ENCODE assay signal across 23 mouse cellular contexts in genomic region chr7:37962326-37962725, GRCm38 (mm10).
"Had no signal": no experiment of that assay in that cellular context is flagged by ENCODE, and none has a peak within 500 bp of the region (broad histone marks: within the 10 kb centered on the region; RNA-seq: fewer than 3 reads in every experiment).

No protein-coding gene starts in this region.

- H3K27me3 ChIP-seq: limb, embryonic 12.5 days; limb, embryonic 15.5 days; midbrain, embryonic 12.5 days; midbrain, embryonic 15.5 days; neural tube, embryonic 12.5 days; neural tube, embryonic 15.5 days; stomach, embryonic 15.5 days had no signal

- H3K9me3 ChIP-seq: limb, embryonic 12.5 days; limb, embryonic 15.5 days; midbrain, embryonic 15.5 days; neural tube, embryonic 12.5 days; neural tube, embryonic 15.5 days; stomach, embryonic 15.5 days had no signal

- H3K9ac ChIP-seq: limb, embryonic 12.5 days; limb, embryonic 15.5 days; liver, embryonic 14.5 days; liver, postnatal 0 days; lung, embryonic 14.5 days; midbrain, embryonic 12.5 days; midbrain, embryonic 15.5 days; neural tube, embryonic 12.5 days; neural tube, embryonic 15.5 days; stomach, embryonic 15.5 days had no signal

- H3K4me1 ChIP-seq: limb, embryonic 12.5 days; limb, embryonic 15.5 days; midbrain, embryonic 12.5 days; midbrain, embryonic 15.5 days; neural tube, embryonic 12.5 days; neural tube, embryonic 15.5 days; stomach, embryonic 15.5 days had no signal

- H3K4me3 ChIP-seq: limb, embryonic 12.5 days; limb, embryonic 15.5 days; midbrain, embryonic 12.5 days; midbrain, embryonic 15.5 days; neural tube, embryonic 12.5 days; neural tube, embryonic 15.5 days; stomach, embryonic 15.5 days had no signal

- H3K4me2 ChIP-seq: limb, embryonic 12.5 days; limb, embryonic 15.5 days; liver, embryonic 11.5 days; lung, embryonic 14.5 days; midbrain, embryonic 12.5 days; midbrain, embryonic 15.5 days; neural tube, embryonic 12.5 days; neural tube, embryonic 15.5 days; stomach, embryonic 15.5 days had no signal

- DNase-seq: left cerebral cortex, postnatal 4 days; liver, postnatal 0 days; lung, embryonic 14.5 days; right cerebral cortex, adult 18-20 months; right cerebral cortex, postnatal 14 days; right cerebral cortex, postnatal 4 days; spleen, adult 18-20 months; thymus, adult 2 months; thymus, postnatal 14 days; thymus, postnatal 4 days had no signal

- ATAC-seq: hindbrain, postnatal 0 days; inflammation-experienced regulatory T-cells, adult 6 months; liver, postnatal 0 days; lung, postnatal 0 days; midbrain, embryonic 15.5 days had no signal

- H3K27ac ChIP-seq: hindbrain, postnatal 0 days; limb, embryonic 12.5 days; limb, embryonic 15.5 days; liver, embryonic 14.5 days; macrophage; midbrain, embryonic 12.5 days; midbrain, embryonic 15.5 days; neural tube, embryonic 12.5 days; neural tube, embryonic 15.5 days; stomach, embryonic 15.5 days had no signal
